Mouse (Mus musculus): ENCODE results near the gene Nmbr.

Nmbr gene

GRCm38 (mm10) chr10:14705072-14706066 lies at the start of gene Nmbr, which contains the start of gene Vta1:
Gene Nmbr (plus strand): TSS chr10:14705591.
Gene Vta1 (minus strand): TSS chr10:14705560.
- peak; percentile 85 for DNase-seq (ENCODE audit: extremely low read depth, low read depth)

- no peak for DNase-seq (ENCODE audit: extremely low read depth, low read depth)
Measured at GRCm38 (mm10) chr10:14660875-14661274, 44.5 kb upstream of the Nmbr start.

DNA sequence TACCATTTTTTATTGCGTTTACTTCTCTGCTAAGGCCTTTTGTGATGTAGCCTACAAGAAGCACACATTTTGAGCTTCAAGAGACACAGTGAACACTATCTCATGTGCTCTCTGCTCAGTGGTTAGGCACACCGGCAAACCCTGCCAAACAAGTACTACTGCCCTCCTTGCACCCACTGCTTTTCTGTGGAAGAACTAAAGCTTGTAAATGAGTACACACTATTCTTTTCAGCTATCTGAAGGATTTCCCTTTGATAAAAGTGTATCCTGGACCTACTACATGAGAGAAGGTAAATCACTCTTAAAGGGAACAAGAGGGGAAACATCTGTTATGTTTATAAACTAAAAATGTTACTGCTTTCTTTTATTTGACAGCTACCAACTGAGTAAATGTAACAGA lies 39.2 kb upstream of the Nmbr start:
- DNase-seq (ENCODE audit: extremely low read depth, low read depth) = no peak

GRCm38 (mm10) chr10:14685663-14686062 lies 19.7 kb upstream of the Nmbr start:
- no peak for DNase-seq (ENCODE audit: extremely low read depth, low read depth)

DNA sequence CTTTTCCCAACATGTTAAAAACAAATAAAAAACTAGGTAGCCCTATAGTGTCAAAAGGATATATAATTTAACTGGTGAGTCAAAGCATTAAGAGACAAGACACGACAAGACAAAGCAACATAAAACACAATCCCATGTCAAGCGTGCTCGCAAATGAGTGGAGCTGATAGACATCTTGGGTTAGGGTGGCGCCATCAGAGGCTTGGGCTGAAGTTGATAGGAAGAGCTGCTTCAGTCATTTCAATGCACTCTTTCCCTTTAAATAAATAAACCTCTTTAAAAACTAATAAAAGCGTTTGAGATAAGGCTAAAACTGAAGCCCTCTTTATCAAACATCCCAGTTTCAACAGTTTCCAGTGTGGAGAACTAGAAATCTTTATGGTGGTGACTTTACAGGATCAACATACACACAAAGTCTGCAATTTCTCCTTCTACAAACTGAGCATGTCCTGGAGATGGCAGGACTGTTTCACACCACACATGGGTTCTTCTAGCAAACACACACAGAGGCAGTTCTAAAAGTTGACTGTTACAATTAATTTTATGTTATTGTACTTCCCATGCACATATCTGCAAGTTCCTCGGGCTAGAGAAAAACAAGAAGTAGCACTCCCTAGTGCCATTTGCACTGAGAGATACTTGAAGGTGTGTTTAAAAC lies 16.5 kb upstream of the Nmbr start:
- DNase-seq (ENCODE audit: extremely low read depth, low read depth) = no peak

- no peak for DNase-seq (ENCODE audit: extremely low read depth, low read depth)
Measured at GRCm38 (mm10) chr10:14690349-14690748, 15.0 kb upstream of the Nmbr start.

DNA sequence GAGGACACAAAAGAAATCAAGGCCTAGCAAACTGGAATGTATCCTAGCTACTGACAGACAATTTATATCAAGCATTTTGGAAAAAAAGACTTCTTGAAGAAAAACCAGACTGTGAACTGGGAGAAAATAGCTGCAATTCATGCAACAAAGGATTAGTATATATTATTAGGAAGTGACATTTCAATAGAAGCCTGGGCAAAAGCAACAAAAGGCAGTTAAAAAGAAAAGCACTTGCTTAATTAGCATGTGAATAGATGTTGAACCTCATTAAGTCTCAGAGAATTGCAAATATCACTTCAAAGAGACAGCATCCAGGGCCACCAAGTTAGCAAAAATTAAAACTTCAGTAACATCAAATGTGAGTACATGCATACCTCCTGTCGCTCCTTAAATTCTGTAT lies 2.2 kb upstream of the Nmbr start:
- no peak for DNase-seq (ENCODE audit: extremely low read depth, low read depth)

DNA sequence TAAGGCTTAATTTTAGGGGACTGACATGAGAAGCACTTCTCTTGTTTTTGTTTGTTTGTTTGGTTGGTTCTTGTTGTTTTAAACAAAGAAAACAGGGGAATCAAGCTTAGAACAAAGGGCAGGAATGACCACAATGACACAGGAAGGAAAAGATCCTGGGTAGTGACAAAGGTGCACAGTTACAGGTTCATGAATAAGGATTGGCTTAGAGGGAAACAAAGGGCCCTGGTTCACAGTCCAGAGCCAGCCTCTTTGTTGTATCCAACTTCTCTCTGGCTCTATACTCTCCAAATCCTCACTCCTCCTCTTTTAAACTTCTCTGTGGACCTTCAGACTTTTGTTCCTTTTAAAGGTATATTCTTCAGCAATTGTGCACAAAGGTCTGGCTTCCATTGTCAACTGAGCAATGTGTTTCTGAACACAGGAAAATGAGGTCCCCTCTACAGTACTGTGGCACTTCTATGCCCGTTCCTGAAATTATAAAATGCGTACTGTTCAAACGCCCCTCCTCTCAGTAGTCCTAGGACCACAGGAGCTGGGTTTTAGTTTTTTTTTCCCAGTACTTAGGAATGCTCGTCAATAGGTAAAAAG lies 1.5 kb upstream of the Nmbr start:
- DNase-seq (ENCODE audit: extremely low read depth, low read depth) = no peak

- DNase-seq (ENCODE audit: extremely low read depth, low read depth) = no peak
Measured at GRCm38 (mm10) chr10:14718114-14718513, 12.7 kb downstream of the Nmbr start, which contains the start of gene Gje1. Gene Gje1 (minus strand): TSS chr10:14718214.

DNA sequence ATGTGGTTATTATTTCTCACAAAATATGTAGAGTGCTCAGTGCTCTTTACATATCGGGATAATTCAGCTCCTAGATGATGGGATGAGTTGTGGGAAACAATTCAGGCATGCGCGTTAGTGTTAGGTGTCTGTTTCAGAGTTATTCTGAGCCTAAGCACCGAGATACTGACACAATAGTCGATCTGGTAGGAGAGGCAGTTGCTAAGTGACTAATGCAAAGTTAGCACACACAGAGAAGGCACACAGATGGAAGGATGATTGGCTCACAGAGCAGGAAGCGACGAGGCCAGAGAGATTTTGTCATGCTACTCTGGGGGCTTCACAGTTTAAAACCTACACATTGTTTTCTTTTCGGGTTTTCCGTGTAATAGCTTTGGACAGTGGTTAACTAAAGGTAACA lies 20.3 kb downstream of the Nmbr start:
- DNase-seq (ENCODE audit: extremely low read depth, low read depth) = no peak

DNA sequence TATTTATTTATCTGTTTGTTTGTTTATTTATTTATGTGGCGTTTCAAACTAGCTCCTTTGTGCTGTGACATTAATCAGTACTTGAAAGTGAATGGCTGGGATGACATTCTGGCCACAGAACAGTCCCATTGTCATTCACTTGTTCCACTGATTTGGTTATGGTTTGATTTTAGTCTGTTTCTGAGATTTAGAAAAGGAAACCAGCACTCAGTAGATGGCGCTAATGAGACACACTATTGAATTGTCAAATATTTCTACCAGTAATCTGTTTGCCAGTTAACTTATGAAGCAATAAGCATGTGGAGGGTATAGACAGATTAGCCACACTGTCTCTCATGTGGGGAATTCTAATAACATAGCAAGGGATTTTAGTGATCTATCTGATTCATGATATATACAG lies 28.9 kb downstream of the Nmbr start:
- peak; percentile 39 for DNase-seq (ENCODE audit: extremely low read depth, low read depth)

DNA sequence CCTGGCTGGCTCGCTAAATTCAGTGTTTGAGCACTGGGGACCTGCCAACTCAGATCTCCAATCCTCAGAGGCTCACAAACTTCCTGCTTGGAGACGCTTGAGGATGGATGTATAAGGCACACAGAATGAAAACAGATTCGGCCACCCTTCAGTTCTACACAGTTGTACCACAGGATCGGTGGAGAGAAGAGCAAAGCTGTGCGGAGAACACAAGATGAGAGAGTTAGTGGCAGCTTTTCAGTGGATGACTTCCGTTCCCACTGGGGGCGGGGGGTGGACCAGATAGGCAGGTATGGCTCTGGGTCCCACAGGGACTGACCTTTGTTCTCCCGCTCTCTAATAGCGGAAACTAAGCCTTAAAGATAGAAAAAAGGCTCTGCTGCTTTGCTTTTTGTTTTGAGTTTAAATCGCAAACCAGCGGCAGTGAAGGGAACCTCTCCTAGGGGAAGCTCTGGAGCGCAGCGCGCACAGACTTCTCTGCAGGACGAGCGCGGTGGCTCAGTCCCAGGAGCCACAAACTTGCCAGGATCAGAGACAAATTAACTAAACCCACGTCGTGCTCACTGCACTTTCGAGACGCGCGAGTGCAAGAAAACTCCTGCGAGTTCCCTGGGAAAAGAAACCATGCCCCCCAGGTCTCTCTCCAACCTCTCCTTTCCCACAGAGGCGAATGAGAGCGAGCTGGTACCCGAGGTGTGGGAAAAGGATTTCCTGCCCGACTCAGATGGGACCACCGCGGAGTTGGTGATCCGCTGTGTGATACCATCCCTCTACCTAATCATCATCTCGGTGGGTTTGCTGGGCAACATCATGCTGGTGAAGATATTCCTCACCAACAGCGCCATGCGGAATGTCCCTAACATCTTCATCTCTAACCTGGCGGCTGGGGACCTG lies 54.5 kb downstream of the Nmbr start:
- no peak for DNase-seq (ENCODE audit: extremely low read depth, low read depth)

DNA sequence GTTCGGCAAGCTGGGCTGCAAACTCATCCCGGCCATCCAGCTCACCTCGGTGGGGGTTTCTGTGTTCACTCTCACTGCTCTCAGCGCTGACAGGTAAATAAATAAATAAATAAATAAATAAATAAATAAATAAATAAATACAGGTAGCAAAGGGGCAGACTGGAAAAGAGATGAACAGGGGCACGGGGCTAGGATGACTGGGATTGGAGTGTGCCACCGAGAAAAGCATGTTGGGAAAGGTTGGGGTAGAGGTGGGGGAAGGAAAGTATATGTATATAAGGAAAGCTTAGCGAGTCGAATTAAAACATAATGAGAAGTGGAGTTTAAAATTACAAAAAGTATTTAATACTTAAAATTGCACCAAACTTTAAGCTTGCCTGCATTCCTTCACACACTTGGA lies 55.2 kb downstream of the Nmbr start:
- DNase-seq (ENCODE audit: extremely low read depth, low read depth) = no peak

DNA sequence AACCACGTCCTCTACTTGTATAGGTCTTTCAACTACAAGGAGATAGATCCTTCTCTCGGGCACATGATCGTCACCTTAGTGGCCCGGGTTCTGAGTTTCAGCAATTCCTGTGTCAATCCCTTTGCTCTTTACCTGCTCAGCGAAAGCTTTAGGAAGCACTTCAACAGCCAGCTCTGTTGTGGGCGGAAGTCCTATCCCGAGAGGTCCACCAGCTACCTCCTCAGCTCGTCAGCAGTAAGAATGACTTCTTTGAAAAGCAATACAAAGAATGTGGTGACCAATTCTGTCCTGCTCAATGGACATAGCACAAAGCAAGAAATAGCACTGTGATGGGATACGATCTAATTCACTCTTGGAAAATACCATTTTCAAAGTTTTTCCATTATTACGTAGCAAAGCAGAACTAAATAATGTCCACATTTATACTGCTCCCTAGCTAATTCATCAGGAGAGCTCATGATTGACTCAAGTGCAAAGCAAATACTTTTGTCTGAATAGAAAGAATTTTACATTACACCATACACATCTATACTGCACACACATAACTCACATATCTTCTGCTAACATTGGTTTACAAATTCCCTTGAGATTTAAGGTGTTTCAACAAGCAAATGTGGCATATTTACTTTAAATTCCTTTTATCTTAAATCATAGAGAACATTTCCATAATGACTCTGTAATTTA lies 65.0 kb downstream of the Nmbr start:
- no peak for DNase-seq (ENCODE audit: extremely low read depth, low read depth)

DNA sequence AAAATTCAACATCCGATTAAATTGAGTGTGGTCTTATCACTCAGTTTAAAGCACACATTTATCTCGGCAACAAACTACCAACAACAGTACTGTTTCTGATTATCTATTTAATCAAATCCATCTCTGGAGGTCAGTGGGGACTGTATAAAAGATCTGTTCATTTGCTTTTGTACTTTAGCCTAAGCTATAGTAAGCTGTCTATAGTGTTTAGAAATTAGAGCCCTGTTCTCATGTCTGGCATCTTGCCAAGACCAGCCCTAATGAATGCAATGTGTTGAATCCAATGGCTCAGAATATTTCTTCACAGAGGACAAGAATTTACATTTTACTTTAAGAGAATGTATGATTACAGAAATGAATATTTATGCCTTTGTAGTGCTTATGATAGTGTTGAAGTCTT lies 69.1 kb downstream of the Nmbr start:
- DNase-seq (ENCODE audit: extremely low read depth, low read depth) = no peak

GRCm38 (mm10) chr10:14789969-14790368 lies 84.6 kb downstream of the Nmbr start:
- DNase-seq (ENCODE audit: extremely low read depth, low read depth) = no peak

GRCm38 (mm10) chr10:14816970-14817369 lies 111.6 kb downstream of the Nmbr start:
- no peak for DNase-seq (ENCODE audit: extremely low read depth, low read depth)
